Mouse (Mus musculus): ENCODE results near the gene St14. TPM values are rescaled to one million over a fixed set of nuclear protein-coding genes. Genes with fewer than 3 reads are reported as not detected.

Gene St14
- polyA plus RNA-seq, 1 experiment from 2014 or later: 58.3 TPM

Other genes starting within 250 kb of the St14 start
- 7.1 and 7.2 TPM in 2 replicates for gene Adamts15, start 209.4 kb downstream of the St14 start, polyA plus RNA-seq (2015; fragmentation: Nextera tagmentation; extraction: Ambion mirVana)
- 3.3 and 3.8 TPM in 2 replicates for gene Adamts8, start 189.3 kb downstream of the St14 start, polyA plus RNA-seq (2015; fragmentation: Nextera tagmentation; extraction: Ambion mirVana)
- gene Zbtb44, start 101.2 kb downstream of the St14 start, polyA plus RNA-seq (2015; fragmentation: Nextera tagmentation; extraction: Ambion mirVana): 7.1 and 7.6 TPM in 2 replicates
- gene Aplp2, start 80.0 kb upstream of the St14 start, polyA plus RNA-seq (2015; fragmentation: Nextera tagmentation; extraction: Ambion mirVana): 506 and 518 TPM in 2 replicates
- gene Prdm10, start 148.7 kb upstream of the St14 start, polyA plus RNA-seq (2015; fragmentation: Nextera tagmentation; extraction: Ambion mirVana): 4.6 and 4.8 TPM in 2 replicates

All from lung, embryonic 16.5 days (tissue).